Mouse (Mus musculus) heart, embryonic 16.5 days (tissue): ENCODE data around the gene Dhx30. TPM values are rescaled to one million over a fixed set of nuclear protein-coding genes. Genes with fewer than 3 reads are reported as not detected.

Source experiments
- ATAC-seq: fragments of 200-750 bp; cut with Nextera tagmentation; replicated peaks from 2 replicates; pipeline ENCODE4 v1.8.0; 2017; ENCODE audit warnings: moderate number of reproducible peaks; ENCODE audit not compliant: insufficient read depth, low FRiP score; ENCODE audit errors: extremely low read depth
- H3K27ac ChIP-seq: fragments of 300-500 bp; sonication (generic); 2 replicates; pipeline ENCODE4 v1.5.1; 2014; ENCODE audit warnings: mild to moderate bottlenecking, low read length, control low read depth, moderate library complexity
- H3K27me3 ChIP-seq: fragments of 300-500 bp; sonication (generic); 2 replicates; pipeline ENCODE4 v1.6.1; 2014; ENCODE audit warnings: low read length, mixed read lengths; ENCODE audit not compliant: control insufficient read depth, insufficient read depth
- H3K36me3 ChIP-seq: fragments of 300-500 bp; sonication (generic); 2 replicates; pipeline ENCODE4 v1.6.1; 2014; ENCODE audit not compliant: control insufficient read depth, insufficient read depth
- H3K4me1 ChIP-seq: fragments of 300-500 bp; sonication (generic); 2 replicates; pipeline ENCODE4 v1.6.1; 2014; ENCODE audit warnings: low read length, mixed read lengths; ENCODE audit not compliant: control insufficient read depth, insufficient read depth
- H3K4me2 ChIP-seq: fragments of 300-500 bp; sonication (generic); 2 replicates; pipeline ENCODE4 v1.6.1; 2014; ENCODE audit warnings: low read depth, mild to moderate bottlenecking, control low read depth, low read length
- H3K4me3 ChIP-seq: fragments of 300-500 bp; sonication (generic); 2 replicates; pipeline ENCODE4 v1.5.1; 2014; ENCODE audit warnings: mild to moderate bottlenecking, control low read depth, low read length
- H3K9ac ChIP-seq: fragments of 300-500 bp; sonication (generic); 2 replicates; pipeline ENCODE4 v1.6.1; 2014; ENCODE audit warnings: low read length, control low read depth
- H3K9me3 ChIP-seq: fragments of 300-500 bp; sonication (generic); replicated peaks from 2 replicates; pipeline ENCODE4 v1.6.1; 2016; ENCODE audit warnings: low read length; ENCODE audit not compliant: control insufficient read depth
- WGBS: fragments of 180-500 bp; shearing (Covaris S2); extraction: QIAGEN DNeasy Blood & Tissue Kit; methylation state at CpG from one replicate; pipeline ENCODE4 v1.1.7; 2014; 5-methylcytosine and 5-hydroxymethylcytosine counted together
- polyA plus RNA-seq: library from polyadenylated mRNA; unstranded; fragments of >200 nt; fragmentation: Nextera tagmentation; extraction: Ambion mirVana; gene quantifications from 2 replicates; pipeline ENCODE4 v1.2.1, GENCODE M21; 2015

The Dhx30 gene
- polyA plus RNA-seq, 1 experiment from 2014 or later, result 96.2 TPM

GRCm38 (mm10) chr9:110116977-110117778 lies 452 bp downstream of the Dhx30 start, which contains the start of gene Smarcc1:
TSS of gene Smarcc1 (plus strand) at chr9:110117708.
- peak; percentile 96 for ATAC-seq
- H3K9ac ChIP-seq, result peak within 1 kb of the TSS; percentile 88
- WGBS, result under 1% methylated on average over 78 of the region's 79 CpGs
- no peaks in the 10 kb centered on the region for H3K27me3 ChIP-seq
- H3K27ac ChIP-seq, result peak within 1 kb of the TSS; percentile 97
- peaks cover 15% of the 10 kb centered on the region for H3K4me1 ChIP-seq
- H3K9me3 ChIP-seq, result no peaks in the 10 kb centered on the region
- H3K4me3 ChIP-seq, result peak within 1 kb of the TSS; percentile 86
- peak within 1 kb of the TSS; percentile 93 for H3K4me2 ChIP-seq
- H3K36me3 ChIP-seq, result peaks cover 15% of the 10 kb centered on the region

GRCm38 (mm10) chr9:110116353-110116976 lies 1.2 kb downstream of the Dhx30 start:
- peak overlapping the region; percentile 86 for H3K4me3 ChIP-seq
- H3K27ac ChIP-seq, result peak overlapping the region; percentile 97
- H3K4me2 ChIP-seq, result peak overlapping the region; percentile 93
- peaks cover 19% of the 10 kb centered on the region for H3K36me3 ChIP-seq
- no peaks in the 10 kb centered on the region for H3K9me3 ChIP-seq
- H3K27me3 ChIP-seq, result no peaks in the 10 kb centered on the region
- H3K4me1 ChIP-seq, result peaks cover 15% of the 10 kb centered on the region
- WGBS, result 12% methylated on average over 10 of the region's 10 CpGs
- peak overlapping the region; percentile 88 for H3K9ac ChIP-seq
- ATAC-seq, result no peak

DNA sequence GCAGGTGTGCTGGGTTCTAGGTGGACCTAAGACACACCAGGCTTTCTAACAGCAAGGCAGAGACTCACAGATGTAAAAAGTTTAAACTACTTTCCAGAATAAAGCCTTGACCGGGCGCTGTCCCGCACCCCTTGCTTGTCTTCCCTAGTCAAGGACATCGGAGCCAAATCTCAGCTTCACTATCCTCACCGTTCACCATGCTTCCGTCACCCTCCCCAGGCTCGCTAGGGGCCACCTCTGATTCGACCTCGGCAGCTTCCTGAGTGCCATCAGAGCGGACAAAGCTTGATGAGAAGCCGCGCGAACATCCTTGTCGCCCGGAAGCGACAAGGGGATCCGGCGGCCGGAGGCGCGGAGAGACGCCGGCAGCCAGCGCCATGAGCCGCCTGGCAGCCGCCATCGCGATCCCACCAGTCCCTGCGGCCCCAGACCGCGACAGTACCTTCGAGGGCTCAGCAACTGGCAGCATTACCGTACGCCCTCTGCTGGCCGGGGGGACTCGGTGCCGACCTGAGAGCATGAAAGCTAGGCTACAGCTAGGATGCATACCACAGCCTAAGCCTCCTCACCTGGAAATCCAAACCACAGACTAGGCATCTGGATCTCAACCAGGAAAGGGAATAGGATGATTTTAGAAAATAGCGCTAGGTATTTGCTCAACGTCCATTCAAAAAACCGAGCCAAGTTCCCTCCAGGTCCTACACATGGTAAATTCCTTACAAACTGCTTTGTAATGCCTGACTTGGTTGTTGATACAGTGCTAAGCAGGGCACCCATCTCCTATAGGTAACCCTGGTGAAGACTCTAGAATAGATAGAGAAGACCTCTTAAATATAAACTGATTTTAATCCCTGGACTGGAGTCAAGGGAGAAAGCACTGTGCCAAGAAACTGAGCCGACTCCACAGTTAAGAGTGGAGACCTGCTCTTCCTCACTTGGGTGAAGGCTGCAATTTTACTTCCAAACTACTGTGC lies 16.7 kb downstream of the Dhx30 start:
- Histone ChIP-seq H3K9me3 (no peaks in the 10 kb centered on the region), H3K4me1 (peaks cover 8% of the 10 kb centered on the region), H3K27ac (0 out of 2 replicates have a peak overlapping the region, but pooled peaks have one; percentile 43), H3K4me3 (peak overlapping the region; percentile 82), H3K9ac (peak overlapping the region; percentile 86), H3K27me3 (no peaks in the 10 kb centered on the region), H3K36me3 (peaks cover 31% of the 10 kb centered on the region), H3K4me2 (peak overlapping the region; percentile 69)
- WGBS, result 2% methylated on average over 41 of the region's 41 CpGs
- peak; percentile 95 for ATAC-seq

DNA sequence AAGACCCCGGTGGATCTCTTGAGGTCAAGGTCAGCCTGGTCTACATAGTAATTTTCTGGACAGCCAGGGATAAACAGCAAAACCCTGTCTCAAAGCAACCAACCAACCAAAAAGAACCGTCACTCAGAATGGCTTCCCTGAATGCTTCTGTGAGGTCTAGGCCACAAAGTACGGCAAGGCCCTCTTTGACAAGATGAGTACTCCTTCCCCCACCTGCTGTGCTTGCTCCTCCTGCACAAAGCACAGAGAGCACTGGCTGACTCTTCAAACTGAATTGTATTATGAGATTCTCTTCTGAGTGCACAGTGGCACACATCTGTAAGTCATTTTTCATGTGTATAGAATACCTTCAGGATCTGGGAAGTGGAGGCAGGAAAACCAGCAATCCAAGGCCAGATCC lies 19.8 kb downstream of the Dhx30 start:
- Histone ChIP-seq H3K36me3 (peaks cover 39% of the 10 kb centered on the region), H3K4me2 (no peak overlapping the region), H3K27ac (no peak overlapping the region), H3K9ac (no peak overlapping the region), H3K27me3 (no peaks in the 10 kb centered on the region), H3K4me3 (no peak overlapping the region), H3K9me3 (no peaks in the 10 kb centered on the region), H3K4me1 (peaks cover 8% of the 10 kb centered on the region)
- 91% methylated on average over 3 of the region's 3 CpGs for WGBS
- ATAC-seq, result no peak

DNA sequence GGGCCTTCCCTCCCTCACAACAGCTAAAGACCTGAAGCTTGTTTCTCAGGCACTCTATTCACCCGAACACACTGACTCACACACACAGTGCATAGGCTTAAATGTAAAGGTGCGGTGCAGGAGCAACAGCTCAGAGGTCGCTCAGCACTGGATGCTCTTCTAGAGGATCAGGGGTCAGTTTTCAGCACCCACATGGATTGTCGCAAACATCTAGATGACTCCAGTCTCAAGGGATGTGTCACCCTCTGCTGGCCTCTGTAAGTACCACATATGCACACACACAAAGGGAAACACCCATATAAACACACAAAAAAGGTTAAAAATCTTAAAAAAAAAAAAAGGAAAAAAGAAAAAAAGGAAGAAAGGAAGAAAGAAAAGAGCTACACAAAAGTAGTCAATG lies 22.9 kb downstream of the Dhx30 start:
- Histone ChIP-seq H3K4me2 (no peak overlapping the region), H3K4me1 (no peaks in the 10 kb centered on the region; the same call in 1 of the 2 replicates), H3K4me3 (no peak overlapping the region), H3K27me3 (no peaks in the 10 kb centered on the region), H3K27ac (no peak overlapping the region), H3K36me3 (peaks cover 63% of the 10 kb centered on the region), H3K9me3 (no peaks in the 10 kb centered on the region), H3K9ac (no peak overlapping the region)
- no peak for ATAC-seq
- WGBS, result 94% methylated on average over 4 of the region's 4 CpGs

DNA sequence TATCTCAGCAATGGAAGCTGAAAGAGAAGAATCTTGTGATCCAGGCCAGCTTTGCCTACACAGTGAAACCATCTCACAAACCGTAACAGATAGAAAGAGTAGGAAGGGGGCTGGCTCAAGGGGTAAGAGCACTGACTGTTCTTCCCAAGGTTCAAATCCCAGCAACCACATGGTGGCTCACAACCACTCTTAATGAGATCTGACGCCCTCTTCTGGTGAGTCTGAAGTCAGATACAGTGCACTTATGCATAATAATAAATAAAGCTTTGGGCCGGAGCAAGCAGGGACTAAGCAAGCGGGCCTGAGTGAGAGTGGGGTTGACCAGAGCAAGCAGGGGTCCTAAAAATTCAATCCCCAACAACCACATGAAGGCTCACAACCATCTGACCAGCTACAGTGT lies 24.3 kb downstream of the Dhx30 start:
- H3K4me2 ChIP-seq, result no peak overlapping the region
- whole genome bisulfite sequencing, result 75% methylated on average over 4 of the region's 4 CpGs

GRCm38 (mm10) chr9:110085693-110086092 lies 31.9 kb downstream of the Dhx30 start:
- H3K27ac ChIP-seq, result no peak overlapping the region

More for the DNA sequence above, 24.3 kb downstream of the Dhx30 start:
- ATAC-seq, result no peak
- Histone ChIP-seq H3K27me3 (no peaks in the 10 kb centered on the region), H3K9me3 (no peaks in the 10 kb centered on the region), H3K4me1 (no peaks in the 10 kb centered on the region), H3K9ac (no peak overlapping the region), H3K36me3 (peaks cover 74% of the 10 kb centered on the region), H3K27ac (no peak overlapping the region), H3K4me3 (no peak overlapping the region)

GRCm38 (mm10) chr9:110084201-110084964 lies 33.2 kb downstream of the Dhx30 start:
- peak; percentile 70 for ATAC-seq
- peak overlapping the region; percentile 86 for H3K27ac ChIP-seq
- WGBS, result 69% methylated on average over 25 of the region's 25 CpGs
- no peak overlapping the region for H3K4me3 ChIP-seq
- peak overlapping the region; percentile 28; the same call in 1 of the 2 replicates for H3K4me2 ChIP-seq
- no peak overlapping the region for H3K9ac ChIP-seq
- no peaks in the 10 kb centered on the region for H3K9me3 ChIP-seq
- peaks cover 61% of the 10 kb centered on the region for H3K36me3 ChIP-seq
- H3K4me1 ChIP-seq, result peaks cover 45% of the 10 kb centered on the region
- no peaks in the 10 kb centered on the region for H3K27me3 ChIP-seq

More at GRCm38 (mm10) chr9:110085693-110086092, 31.9 kb downstream of the Dhx30 start:
- peaks cover 41% of the 10 kb centered on the region for H3K4me1 ChIP-seq
- ATAC-seq, result no peak
- WGBS, result 93% methylated on average over 8 of the region's 8 CpGs
- no peaks in the 10 kb centered on the region for H3K9me3 ChIP-seq
- H3K9ac ChIP-seq, result no peak overlapping the region
- H3K27me3 ChIP-seq, result no peaks in the 10 kb centered on the region
- peaks cover 73% of the 10 kb centered on the region for H3K36me3 ChIP-seq
- no peak overlapping the region for H3K4me3 ChIP-seq
- H3K4me2 ChIP-seq, result no peak overlapping the region
